Mouse (Mus musculus) monocyte, adult 5-6 weeks (primary cell): ENCODE measurements around the gene 4930438A08Rik. TPM values are rescaled to one million over a fixed set of nuclear protein-coding genes. Genes with fewer than 3 reads are reported as not detected.
A peak's percentile ranks its signal among the peaks of the same experiment; 100 is the strongest.
"Not testable (repeated sequence)": the region's sequence is repeated elsewhere in the genome, so short reads cannot be mapped to it uniquely, and the experiment has no call there.

Source experiments
- ATAC-seq: fragments of 153-309, 156-312 bp; replicated peaks from 2 replicates; pipeline ENCODE4 v1.8.0; 2017; ENCODE audit warnings: mild to moderate bottlenecking; ENCODE audit not compliant: low TSS enrichment, insufficient number of reproducible peaks, severe bottlenecking, poor library complexity, low FRiP score
- total RNA-seq: library from RNA; stranded (forward); fragments of 200-1000, 200-491, 200-594 nt; gene quantifications from 3 replicates; pipeline ENCODE4 v1.2.3, GENCODE M21; 2017

4930438A08Rik gene
- total RNA-seq, 1 experiment from 2014 or later, result not detected

DNA sequence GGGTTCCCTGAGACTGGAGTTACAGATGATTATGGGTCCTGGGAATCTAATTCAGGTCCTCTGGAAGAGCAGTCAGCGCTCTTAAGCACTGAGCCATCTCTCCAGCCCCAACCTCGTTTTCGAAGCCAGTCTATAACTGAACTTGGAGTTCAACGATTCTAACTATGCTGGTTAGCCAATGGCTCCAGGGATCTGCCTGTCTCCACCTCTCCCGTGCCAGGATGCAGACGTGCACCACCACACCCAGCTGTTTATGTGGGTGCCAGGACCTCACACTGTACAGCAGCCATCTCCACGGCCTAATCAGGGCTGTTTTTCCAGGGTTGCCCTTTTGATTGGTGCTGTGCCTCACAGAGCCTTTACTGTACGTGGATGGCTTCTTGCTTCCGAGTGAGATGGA lies 10.1 kb upstream of the 4930438A08Rik start:
- ATAC-seq, result no peak

DNA sequence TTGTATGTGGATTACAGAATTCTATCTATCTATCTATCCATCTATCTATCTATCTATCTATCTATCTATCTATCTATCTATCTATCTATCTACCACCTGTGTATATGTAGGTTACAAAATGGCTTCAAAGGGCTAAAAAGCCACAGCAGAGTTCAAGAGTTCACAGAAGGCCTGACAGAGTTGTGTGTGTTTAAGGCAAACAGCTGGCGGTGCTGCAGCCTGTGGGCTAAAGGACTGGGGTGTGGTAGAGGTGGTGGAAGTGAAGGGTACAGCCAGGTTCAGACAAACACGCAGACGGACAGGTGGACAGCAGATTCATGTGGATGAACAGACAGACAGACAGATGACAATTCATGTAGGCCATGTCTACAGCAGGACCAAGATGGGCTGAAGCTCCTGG lies 6.3 kb upstream of the 4930438A08Rik start:
- no peak for ATAC-seq

DNA sequence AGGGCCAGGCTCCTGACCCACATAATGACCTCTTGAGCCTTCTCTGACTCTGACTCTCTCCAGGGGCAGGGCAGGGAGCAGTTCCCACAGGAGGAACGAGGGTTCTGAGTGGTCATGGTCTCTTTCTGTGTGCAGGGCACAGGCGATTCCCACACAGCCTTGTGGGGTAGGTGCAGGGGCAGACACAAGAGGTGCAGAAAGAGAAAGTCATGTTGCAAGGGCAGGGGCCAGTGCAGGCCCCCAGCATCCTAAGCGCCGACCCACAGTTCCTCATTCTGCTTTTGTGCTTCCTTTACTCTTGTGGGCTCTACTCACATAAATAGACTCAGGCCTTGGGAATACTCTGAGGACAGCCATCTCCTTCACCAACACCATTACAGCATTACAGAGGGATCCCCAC lies 1.2 kb downstream of the 4930438A08Rik start:
- ATAC-seq, result no peak

DNA sequence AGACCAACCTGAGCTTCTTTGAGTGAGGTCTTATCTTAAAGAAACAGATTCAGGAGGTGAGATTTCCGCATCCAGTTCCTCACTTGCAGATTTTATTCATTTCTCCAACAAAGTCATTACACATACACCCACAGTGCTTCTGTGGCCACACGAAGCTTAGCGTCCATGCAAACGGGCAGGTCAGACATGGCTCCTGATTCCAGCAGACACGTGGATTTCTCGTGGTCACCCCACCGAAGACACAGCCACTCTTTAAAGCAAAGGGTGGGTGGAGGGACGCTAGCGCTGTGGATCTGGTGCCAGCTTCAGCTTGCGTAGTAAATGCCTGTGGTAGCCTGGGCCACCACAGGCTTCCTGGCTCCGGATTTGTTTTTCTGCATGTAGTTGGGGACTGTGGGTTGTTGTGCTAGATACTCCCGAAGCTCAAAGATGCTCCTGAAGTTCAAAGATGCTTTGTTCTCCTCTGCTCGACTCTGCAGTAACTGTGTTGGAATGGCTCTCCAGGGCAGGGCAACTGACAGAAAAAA lies 7.4 kb downstream of the 4930438A08Rik start:
- no peak for ATAC-seq

DNA sequence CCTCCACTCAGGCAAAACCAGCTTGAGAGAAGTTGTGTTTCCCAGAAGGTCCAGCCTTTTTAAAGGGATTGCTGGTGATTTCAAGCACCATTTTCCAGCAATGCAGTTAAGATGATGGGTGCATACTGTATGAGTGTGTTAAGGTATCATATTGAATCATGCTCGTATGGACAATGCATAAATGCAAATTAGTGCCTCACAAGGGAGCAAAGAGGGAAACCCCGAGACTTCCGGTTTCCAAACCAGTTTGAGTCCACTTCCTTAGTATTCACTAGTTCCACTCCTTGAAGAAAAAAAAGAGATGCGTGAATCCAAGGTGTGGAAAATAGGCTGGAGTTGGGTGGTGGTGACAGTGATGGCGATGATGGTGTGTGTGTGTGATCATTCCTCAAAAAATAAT lies 7.9 kb downstream of the 4930438A08Rik start:
- no peak for ATAC-seq

DNA sequence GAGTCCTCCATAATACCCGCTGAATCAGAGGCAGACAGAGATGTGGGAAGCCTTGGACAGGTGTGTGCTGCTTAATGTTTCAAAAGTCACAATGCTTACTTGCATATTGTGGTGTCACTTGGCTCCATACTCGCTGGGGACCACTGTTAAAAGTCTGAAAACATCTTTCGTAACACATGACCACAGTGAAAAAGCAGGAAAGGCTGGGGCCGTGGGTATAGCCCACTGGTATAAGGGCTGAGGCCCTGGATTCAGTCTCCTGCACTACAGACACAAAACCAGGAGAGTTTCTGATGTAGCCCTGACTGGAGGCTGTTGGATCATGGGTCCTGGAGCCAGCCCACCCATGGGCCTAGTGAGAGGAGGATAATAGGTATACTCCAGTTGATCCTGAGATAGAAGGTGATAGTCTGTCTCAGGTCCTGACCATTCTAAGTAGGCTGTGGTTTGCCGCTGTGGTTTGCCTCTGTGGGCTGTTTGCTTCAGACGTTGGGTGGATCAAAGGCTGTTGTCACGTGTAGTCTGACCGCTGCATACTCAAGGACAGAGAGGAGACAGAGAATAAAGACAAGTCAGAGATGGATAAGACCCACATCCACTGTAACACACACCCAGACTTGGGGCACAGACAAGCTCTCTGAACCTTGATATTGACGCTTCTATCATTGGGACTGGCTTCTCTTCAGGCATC lies 15.5 kb downstream of the 4930438A08Rik start:
- no peak for ATAC-seq

DNA sequence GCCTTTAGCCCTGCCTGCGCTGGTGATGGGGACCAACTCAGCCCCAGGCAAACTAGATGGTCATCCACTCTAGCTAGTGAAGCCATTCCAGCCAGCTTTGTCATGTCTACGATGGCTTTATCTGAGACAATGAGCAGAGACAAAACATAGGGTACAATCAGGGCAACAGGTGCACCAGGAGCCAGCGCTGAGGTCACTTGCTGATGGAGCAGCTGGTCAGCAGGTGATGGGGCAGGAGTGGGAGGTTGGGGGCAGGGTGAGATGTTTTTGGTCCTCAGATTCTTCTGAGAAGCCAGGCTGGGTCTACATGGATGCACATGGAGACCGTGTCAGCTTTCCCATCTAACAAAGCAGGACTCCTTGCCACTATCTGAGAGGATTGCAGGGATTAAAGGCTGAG lies 16.2 kb downstream of the 4930438A08Rik start:
- no peak for ATAC-seq

DNA sequence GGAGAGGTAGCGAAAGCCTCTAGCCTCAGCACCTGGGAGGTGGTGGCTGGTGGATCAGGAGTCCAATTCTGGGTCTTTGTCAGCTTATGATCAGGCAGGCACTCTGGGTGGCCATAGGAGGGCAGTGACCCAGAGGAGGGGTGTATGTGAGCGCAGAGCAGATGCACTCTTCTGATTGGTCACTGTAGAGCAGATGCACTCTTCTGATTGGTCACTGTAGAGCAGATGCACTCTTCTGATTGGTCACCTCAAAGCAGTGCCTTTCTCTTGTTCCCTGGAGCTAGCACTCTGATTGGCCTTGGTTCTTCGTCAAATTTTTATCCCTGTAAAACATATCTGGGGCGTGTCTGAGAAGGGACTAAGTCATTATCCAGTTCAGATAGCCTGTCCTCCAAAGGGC lies 18.2 kb downstream of the 4930438A08Rik start:
- no peak for ATAC-seq

DNA sequence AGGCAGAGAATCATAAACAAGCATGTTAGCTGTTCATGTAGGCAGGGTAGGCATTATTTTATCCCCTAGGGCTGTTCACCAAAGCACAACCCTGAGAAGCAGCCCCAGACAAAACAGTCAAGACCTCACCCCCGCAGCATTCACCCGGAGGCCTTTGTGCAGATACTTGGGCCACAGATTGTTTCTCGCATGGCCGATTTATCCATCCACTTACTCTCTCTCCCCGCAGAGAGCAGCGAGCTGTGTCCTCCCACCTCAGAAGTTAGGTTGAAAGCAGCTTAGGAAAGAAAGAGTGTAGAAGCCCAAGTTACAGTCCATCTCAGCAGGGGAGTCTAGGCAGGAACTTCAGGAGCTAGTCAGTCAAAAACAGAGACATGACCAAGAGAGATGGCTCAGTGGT lies 22.8 kb downstream of the 4930438A08Rik start:
- no peak for ATAC-seq

DNA sequence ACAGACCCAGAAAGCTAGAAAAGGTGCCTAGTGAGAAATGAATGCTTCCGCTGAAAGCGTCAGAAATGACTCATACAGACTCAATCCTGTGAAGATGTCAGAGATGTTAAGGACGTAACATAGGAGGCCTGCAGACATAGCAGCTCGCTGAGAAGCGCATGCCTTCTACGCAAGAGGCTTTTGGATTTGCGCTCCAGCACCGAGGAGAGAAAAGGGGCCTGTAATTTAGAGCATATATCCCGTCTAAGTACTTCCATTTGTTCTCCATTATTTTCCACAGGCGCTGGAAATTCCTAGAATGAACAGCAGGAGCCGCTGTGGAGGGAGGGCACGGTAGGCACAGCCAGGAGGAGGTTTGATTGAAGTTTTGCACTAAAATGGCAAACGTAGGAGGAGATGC lies 26.5 kb downstream of the 4930438A08Rik start:
- ATAC-seq, result no peak

DNA sequence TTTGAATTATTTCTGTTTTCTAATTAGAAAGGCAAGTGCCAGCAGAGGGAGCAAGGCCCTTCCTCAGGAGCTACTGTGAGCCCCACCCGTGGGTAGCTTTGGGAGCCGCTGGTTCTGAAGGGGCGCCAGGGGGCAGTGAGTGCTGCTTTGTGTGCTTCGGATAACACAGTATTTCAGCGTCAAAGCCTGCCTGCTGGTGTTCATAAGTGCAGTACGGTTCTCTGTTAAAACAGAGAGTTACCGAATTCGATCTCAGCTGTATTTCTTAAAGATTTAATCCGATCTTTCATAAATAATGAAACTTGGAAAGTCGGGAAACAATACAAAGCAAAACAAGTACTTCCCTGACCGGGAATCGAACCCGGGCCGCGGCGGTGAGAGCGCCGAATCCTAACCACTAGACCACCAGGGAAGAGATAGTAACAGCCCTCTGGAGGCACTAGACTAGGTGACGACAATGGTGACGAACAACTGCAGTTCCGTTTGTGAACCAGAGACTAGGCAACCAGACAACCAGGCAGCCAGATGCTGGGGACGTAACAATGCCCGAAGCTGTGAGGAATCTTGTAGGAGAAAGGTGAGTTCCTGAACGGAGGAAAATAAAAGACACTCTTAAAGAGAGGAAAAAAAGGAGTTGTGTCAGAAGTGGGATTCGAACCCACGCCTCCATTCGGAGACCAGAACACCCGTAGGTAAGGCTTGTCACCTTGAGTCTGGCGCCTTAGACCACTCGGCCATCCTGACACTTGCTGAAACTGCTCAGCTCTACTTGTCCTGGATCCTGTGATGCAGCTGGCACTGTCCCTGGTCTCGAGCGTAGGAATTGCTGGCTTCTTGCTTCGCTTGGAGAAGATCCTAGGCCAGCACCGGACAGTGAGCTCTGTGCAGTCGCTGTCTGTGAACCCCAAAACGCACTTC lies 27.5 kb downstream of the 4930438A08Rik start:
- ATAC-seq, result peak; percentile 85

DNA sequence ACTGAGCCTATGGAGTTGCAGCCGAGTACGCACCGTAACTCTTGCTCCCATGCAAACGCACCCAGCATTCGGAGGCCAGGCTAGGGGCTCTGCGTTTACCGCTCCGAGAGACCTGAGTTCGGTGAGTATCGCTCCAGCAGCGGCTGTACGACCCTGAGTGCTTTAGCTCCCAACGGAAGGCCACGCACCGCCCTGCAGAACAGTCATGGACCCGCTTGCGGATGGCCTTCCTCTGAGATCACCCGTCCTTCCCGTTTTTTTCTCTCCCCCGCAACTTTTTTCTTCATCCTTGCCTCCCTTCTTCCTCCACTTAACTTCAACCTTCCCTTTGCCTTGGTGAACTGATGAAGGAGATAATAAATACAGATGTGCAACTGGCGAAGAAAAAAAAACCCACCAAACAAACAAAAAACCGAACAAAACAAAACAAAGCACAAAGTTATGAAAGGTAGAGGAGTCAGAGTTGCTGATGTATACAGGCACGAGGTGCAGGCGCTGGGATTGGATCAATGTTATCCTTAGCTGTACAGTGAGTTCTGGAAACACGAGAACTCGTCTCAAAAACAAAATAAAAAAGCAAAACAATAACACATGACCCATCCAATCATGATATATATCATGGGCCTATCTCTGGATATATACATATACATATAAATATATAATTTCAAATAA lies 28.3 kb downstream of the 4930438A08Rik start:
- ATAC-seq, result no peak

DNA sequence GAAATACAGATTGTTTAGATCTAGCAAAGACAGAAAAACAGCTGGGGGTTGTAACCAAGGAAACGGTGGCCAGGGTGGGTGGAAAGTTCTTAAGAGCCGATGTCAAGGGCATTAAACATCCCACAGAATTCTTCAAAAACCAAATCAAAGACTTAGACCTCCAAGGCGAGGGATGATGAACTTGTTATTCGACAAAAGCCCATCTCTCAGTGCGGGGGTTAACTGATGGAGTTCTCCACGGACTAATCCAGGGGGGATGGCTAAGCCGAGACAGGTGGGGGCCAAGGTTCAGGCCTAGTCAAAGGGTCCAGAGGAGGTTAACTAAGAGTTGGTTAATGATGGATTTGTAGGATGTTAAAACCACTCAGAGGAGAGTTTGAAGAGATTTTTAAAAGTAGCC lies 29.0 kb downstream of the 4930438A08Rik start:
- no peak for ATAC-seq

DNA sequence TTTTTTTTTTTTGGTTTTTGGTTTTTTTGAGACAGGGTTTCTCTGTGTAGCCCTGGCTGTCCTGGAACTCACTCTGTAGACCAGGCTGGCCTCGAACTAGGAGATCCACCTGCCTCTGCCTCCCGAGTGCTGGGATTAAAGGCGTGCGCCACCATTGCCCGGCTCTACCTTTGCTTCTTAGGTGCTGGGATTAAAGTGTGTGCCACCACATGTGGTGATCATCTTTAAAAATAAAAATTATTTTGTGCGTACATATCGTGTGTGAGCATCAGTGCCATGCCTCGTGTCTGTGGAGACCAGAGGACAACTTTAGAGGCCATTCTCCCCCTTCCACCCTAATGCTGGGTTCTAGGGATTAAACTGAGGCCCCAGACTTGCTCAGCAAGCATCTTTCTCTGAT lies 30.7 kb downstream of the 4930438A08Rik start:
- ATAC-seq, result not testable (repeated sequence)

DNA sequence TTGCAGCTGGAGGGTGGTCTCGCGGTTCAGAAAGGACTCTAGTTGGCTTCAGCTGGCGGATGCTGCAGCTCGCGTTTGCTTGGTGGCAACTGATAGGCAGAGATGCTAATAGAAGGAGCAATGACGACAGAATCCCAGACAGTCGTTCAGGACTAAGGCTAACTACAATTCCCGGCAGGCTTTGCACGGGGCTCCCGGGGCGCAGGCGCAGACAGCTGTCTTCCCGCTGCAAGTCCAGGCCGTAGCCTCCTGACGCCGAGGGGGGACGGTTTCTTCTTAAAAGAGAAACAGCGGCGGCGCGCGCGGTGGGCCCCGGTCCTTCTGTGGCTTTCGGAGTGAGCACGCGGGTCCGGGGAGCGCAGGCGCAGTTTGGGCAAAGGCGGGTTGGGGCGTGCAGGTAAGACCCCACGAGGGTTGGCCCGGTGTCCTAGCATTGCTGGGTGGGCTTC lies 32.3 kb downstream of the 4930438A08Rik start, which contains the start of gene Zfp692:
Zfp692 (plus strand) TSS at position 210 of the 449 bp plus-strand sequence.
- ATAC-seq, result peak; percentile 71

DNA sequence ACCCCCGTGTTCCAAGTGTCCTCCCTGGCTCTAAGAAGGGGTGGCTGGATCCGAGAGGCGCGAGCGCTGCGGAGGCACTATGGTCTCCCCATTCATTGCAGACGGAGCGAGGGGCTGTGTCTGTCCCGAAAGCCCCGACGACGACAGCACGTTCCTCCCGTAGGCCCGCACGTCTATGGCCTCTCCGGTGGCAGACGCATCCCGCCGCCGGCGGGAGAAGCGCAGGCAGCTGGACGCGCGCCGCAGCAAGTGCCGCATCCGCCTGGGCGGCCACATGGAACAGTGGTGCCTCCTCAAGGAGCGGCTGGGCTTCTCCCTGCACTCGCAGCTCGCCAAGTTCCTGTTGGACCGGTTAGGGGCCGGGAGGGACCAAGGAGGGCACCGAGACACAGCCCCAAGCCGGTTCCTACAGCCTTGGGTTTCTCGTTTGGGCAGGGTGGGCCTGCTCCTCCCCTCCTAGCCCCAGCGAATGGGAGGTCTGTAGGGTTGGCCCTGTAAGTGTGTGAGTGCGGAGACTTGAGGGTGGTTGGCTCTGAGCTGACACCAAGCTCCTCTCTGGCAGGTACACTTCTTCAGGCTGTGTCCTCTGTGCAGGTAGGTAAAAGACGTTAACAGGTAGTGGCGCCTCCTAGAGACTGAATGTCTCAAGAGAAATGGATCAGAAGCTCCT lies 32.9 kb downstream of the 4930438A08Rik start:
- peak; percentile 10; the same call in 1 of the 2 replicates for ATAC-seq

DNA sequence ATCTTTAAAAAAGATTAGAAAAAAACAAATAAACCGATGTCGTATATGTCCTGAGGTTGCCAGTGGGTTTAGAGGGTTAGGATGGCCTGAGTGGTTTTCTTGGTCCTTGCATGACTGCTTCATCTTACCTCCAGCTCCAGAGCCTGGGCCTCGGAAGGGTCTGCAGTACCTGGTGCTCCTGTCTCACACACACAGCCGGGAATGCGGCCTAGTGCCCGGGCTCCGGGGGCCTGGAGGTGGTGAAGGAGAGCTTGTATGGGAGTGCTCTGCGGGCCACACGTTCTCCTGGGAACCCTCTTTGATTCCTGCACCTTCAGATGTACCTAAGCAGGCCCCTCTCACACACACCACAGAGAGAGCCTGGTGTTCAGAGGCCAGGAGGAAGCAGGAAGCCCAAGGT lies 34.1 kb downstream of the 4930438A08Rik start:
- no peak for ATAC-seq

DNA sequence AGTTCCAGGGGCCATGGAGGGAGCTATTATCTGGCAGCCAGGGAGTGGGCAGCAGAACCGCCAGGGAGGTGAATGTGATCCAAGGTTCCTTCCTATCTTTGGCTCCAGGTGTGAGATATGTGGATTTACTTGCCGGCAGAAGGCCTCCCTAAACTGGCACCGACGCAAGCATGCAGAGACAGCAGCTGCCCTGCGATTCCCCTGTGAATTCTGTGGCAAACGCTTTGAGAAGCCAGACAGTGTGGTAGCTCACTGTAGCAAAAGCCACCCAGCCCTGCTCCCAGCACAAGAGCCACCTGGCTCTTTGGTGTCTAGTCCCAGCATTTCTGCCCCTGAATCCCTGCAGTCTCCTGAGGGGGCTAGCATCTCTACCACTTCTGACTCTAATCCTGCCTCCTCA lies 39.5 kb downstream of the 4930438A08Rik start:
- ATAC-seq, result no peak
